Mouse (Mus musculus): ENCODE measurements around the gene Gje1. TPM values are rescaled to one million over a fixed set of nuclear protein-coding genes. Genes with fewer than 3 reads are reported as not detected.

Gje1 gene
- not detected in 2 replicates for polyA plus RNA-seq (2014; fragmentation: Nextera tagmentation; extraction: Ambion mirVana)

GRCm38 (mm10) chr10:14718114-14718513 is at the start of gene Gje1:
TSS of gene Gje1 (minus strand) at chr10:14718214.
- Histone ChIP-seq H3K4me3 (replicated peaks; ENCODE audit: low read depth, low read length) (no peak within 1 kb of the TSS), H3K4me2 (ENCODE audit: low read length) (no peak within 1 kb of the TSS), H3K9ac (replicated peaks; ENCODE audit: low read length) (no peak within 1 kb of the TSS), H3K27ac (replicated peaks; ENCODE audit: low read depth, low read length) (no peak within 1 kb of the TSS), H3K4me1 (ENCODE audit: control insufficient read depth, insufficient read depth, low read length) (no peaks in the 10 kb centered on the region), H3K27me3 (ENCODE audit: control insufficient read depth, insufficient read depth, low read length) (no peaks in the 10 kb centered on the region), H3K9me3 (ENCODE audit: control insufficient read depth, low read length) (no peaks in the 10 kb centered on the region), H3K36me3 (ENCODE audit: control insufficient read depth, insufficient read depth, low read length) (no peaks in the 10 kb centered on the region)
- 60% methylated on average over 3 of the region's 3 CpGs for WGBS
- DNase-seq, result no peak
- ATAC-seq (ENCODE audit: low FRiP score, low TSS enrichment), result no peak

- no peaks in the 10 kb centered on the region for H3K9me3 ChIP-seq (ENCODE audit: control insufficient read depth, low read length)
- peak overlapping the region; percentile 86 for H3K4me2 ChIP-seq (ENCODE audit: low read length)
- no peaks in the 10 kb centered on the region for H3K36me3 ChIP-seq (ENCODE audit: control insufficient read depth, insufficient read depth, low read length)
- no peaks in the 10 kb centered on the region; the same call in 1 of the 2 replicates for H3K27me3 ChIP-seq (ENCODE audit: control insufficient read depth, insufficient read depth, low read length)
- WGBS, result 19% methylated on average over 8 of the region's 8 CpGs
- 0 out of 2 replicates have a peak, but pooled peaks cover 12% of the 10 kb centered on the region for H3K4me1 ChIP-seq (ENCODE audit: control insufficient read depth, insufficient read depth, low read length)
- H3K4me3 ChIP-seq (replicated peaks; ENCODE audit: low read depth, low read length), result peak overlapping the region; percentile 36
- ATAC-seq (ENCODE audit: low FRiP score, low TSS enrichment) (0 out of 2 replicates have a peak, but pooled peaks have one; percentile 27), DNase-seq (no peak)
- H3K27ac ChIP-seq (replicated peaks; ENCODE audit: low read depth, low read length), result no peak overlapping the region
- H3K9ac ChIP-seq (replicated peaks; ENCODE audit: low read length), result peak overlapping the region; percentile 34; the same call in 1 of the 2 replicates
These were observed 42.6 kb upstream of the Gje1 start for GRCm38 (mm10) chr10:14760618-14761017.

- peak; percentile 54; the same call in 1 of the 2 replicates for ATAC-seq (ENCODE audit: low FRiP score, low TSS enrichment)
These were observed 41.9 kb upstream of the Gje1 start for GRCm38 (mm10) chr10:14759665-14760558.

DNA sequence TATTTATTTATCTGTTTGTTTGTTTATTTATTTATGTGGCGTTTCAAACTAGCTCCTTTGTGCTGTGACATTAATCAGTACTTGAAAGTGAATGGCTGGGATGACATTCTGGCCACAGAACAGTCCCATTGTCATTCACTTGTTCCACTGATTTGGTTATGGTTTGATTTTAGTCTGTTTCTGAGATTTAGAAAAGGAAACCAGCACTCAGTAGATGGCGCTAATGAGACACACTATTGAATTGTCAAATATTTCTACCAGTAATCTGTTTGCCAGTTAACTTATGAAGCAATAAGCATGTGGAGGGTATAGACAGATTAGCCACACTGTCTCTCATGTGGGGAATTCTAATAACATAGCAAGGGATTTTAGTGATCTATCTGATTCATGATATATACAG is 16.3 kb upstream of the Gje1 start:
- 0 out of 2 replicates have a peak, but pooled peaks have one; percentile 31 for ATAC-seq (ENCODE audit: low FRiP score, low TSS enrichment)
- Histone ChIP-seq H3K4me1 (ENCODE audit: control insufficient read depth, insufficient read depth, low read length) (no peaks in the 10 kb centered on the region), H3K4me3 (replicated peaks; ENCODE audit: low read depth, low read length) (no peak overlapping the region), H3K4me2 (ENCODE audit: low read length) (no peak overlapping the region), H3K9me3 (ENCODE audit: control insufficient read depth, low read length) (no peaks in the 10 kb centered on the region), H3K9ac (replicated peaks; ENCODE audit: low read length) (no peak overlapping the region), H3K36me3 (ENCODE audit: control insufficient read depth, insufficient read depth, low read length) (no peaks in the 10 kb centered on the region), H3K27ac (replicated peaks; ENCODE audit: low read depth, low read length) (no peak overlapping the region), H3K27me3 (ENCODE audit: control insufficient read depth, insufficient read depth, low read length) (no peaks in the 10 kb centered on the region)
- DNase-seq, result peak; percentile 92
- WGBS, result 8% methylated on average over 2 of the region's 2 CpGs

More at GRCm38 (mm10) chr10:14759665-14760558, 41.9 kb upstream of the Gje1 start:
- Histone ChIP-seq H3K9me3 (ENCODE audit: control insufficient read depth, low read length) (no peaks in the 10 kb centered on the region), H3K9ac (replicated peaks; ENCODE audit: low read length) (peak overlapping the region; percentile 34; the same call in 1 of the 2 replicates), H3K27me3 (ENCODE audit: control insufficient read depth, insufficient read depth, low read length) (no peaks in the 10 kb centered on the region; the same call in 1 of the 2 replicates), H3K36me3 (ENCODE audit: control insufficient read depth, insufficient read depth, low read length) (no peaks in the 10 kb centered on the region), H3K27ac (replicated peaks; ENCODE audit: low read depth, low read length) (no peak overlapping the region), H3K4me3 (replicated peaks; ENCODE audit: low read depth, low read length) (peak overlapping the region; percentile 36), H3K4me1 (ENCODE audit: control insufficient read depth, insufficient read depth, low read length) (0 out of 2 replicates have a peak, but pooled peaks cover 12% of the 10 kb centered on the region), H3K4me2 (ENCODE audit: low read length) (peak overlapping the region; percentile 86)
- DNase-seq, result peak; percentile 65
- WGBS, result 1% methylated on average over 35 of the region's 35 CpGs

DNA sequence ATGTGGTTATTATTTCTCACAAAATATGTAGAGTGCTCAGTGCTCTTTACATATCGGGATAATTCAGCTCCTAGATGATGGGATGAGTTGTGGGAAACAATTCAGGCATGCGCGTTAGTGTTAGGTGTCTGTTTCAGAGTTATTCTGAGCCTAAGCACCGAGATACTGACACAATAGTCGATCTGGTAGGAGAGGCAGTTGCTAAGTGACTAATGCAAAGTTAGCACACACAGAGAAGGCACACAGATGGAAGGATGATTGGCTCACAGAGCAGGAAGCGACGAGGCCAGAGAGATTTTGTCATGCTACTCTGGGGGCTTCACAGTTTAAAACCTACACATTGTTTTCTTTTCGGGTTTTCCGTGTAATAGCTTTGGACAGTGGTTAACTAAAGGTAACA is 7.7 kb upstream of the Gje1 start:
- no peaks in the 10 kb centered on the region for H3K27me3 ChIP-seq (ENCODE audit: control insufficient read depth, insufficient read depth, low read length)
- no peaks in the 10 kb centered on the region for H3K4me1 ChIP-seq (ENCODE audit: control insufficient read depth, insufficient read depth, low read length)
- no peaks in the 10 kb centered on the region for H3K36me3 ChIP-seq (ENCODE audit: control insufficient read depth, insufficient read depth, low read length)
- H3K9ac ChIP-seq (replicated peaks; ENCODE audit: low read length), result no peak overlapping the region
- DNase-seq (no peak), ATAC-seq (ENCODE audit: low FRiP score, low TSS enrichment) (no peak)
- H3K27ac ChIP-seq (replicated peaks; ENCODE audit: low read depth, low read length), result no peak overlapping the region
- no peak overlapping the region for H3K4me3 ChIP-seq (replicated peaks; ENCODE audit: low read depth, low read length)
- H3K9me3 ChIP-seq (ENCODE audit: control insufficient read depth, low read length), result no peaks in the 10 kb centered on the region
- WGBS, result 47% methylated on average over 9 of the region's 9 CpGs
- no peak overlapping the region for H3K4me2 ChIP-seq (ENCODE audit: low read length)

DNA sequence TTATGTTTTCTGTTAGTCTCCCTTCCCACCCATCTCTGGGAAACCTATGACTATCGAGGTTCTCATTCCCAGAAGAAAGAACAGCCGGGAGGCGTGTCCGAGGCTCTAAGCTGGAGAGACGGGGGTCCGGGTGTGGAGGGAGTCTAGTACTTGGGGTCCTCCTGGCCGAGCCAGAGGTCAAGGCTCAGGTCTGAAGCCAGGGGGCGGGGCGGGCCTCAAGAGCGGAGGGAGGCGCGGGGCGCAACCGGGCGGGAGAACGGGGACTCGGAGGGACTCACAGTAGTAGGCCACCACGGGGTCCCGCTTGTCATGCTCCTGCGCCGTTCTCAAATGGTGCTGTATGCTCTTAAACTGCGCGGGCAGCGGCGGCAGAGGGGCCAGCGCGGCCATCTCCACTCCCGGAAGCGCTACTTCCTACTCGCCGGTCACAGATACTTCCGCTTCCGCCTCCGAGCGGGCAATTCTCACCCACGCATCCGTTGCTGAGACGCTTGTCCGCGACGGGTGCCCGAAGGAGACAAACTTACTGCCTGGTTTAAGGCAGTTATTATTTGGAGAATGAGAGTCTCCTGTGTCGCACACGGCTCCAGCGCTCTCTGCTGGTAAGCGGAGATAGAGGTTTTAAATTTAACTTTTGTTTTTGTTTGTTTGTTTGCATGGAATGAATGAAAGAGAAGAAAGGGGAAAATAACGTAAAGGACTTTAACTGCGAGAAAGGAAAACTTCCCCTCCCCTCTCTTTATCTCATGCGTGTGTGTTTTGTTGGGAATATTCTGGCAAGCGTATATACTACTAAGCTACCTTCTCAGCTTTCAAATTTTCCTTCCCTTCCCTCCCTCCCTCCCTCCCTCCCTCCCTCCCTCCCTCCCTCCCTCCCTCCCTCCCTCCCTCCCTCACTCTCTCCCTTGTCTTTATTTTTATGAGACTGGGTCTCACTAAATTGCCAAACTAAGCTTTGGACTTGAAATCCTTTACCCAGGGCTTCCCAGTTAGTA is 12.6 kb downstream of the Gje1 start, which contains the start of the genes Vta1 and Nmbr:
Vta1 (minus strand) TSS at position 489 of the 995 bp plus-strand sequence.
Nmbr (plus strand) TSS at position 520 of the 995 bp plus-strand sequence.
- no peaks in the 10 kb centered on the region for H3K36me3 ChIP-seq (ENCODE audit: control insufficient read depth, insufficient read depth, low read length)
- peak within 1 kb of the TSS; percentile 87 for H3K27ac ChIP-seq (replicated peaks; ENCODE audit: low read depth, low read length)
- H3K9me3 ChIP-seq (ENCODE audit: control insufficient read depth, low read length), result no peaks in the 10 kb centered on the region
- H3K27me3 ChIP-seq (ENCODE audit: control insufficient read depth, insufficient read depth, low read length), result no peaks in the 10 kb centered on the region
- H3K9ac ChIP-seq (replicated peaks; ENCODE audit: low read length), result peak within 1 kb of the TSS; percentile 85
- peak; percentile 94 for ATAC-seq (ENCODE audit: low FRiP score, low TSS enrichment)
- H3K4me3 ChIP-seq (replicated peaks; ENCODE audit: low read depth, low read length), result peak within 1 kb of the TSS; percentile 98
- H3K4me2 ChIP-seq (ENCODE audit: low read length), result peak within 1 kb of the TSS; percentile 77
- DNase-seq, result peak; percentile 98
- H3K4me1 ChIP-seq (ENCODE audit: control insufficient read depth, insufficient read depth, low read length), result peaks cover 17% of the 10 kb centered on the region
- under 1% methylated on average over 49 of the region's 50 CpGs for WGBS

GRCm38 (mm10) chr10:14703830-14704420 is 14.1 kb downstream of the Gje1 start:
- DNase-seq (peak; percentile 24), ATAC-seq (ENCODE audit: low FRiP score, low TSS enrichment) (peak; percentile 34; the same call in 1 of the 2 replicates)
- Histone ChIP-seq H3K4me3 (replicated peaks; ENCODE audit: low read depth, low read length) (peak overlapping the region; percentile 98), H3K27me3 (ENCODE audit: control insufficient read depth, insufficient read depth, low read length) (no peaks in the 10 kb centered on the region), H3K4me1 (ENCODE audit: control insufficient read depth, insufficient read depth, low read length) (peaks cover 17% of the 10 kb centered on the region), H3K9me3 (ENCODE audit: control insufficient read depth, low read length) (no peaks in the 10 kb centered on the region), H3K36me3 (ENCODE audit: control insufficient read depth, insufficient read depth, low read length) (no peaks in the 10 kb centered on the region), H3K4me2 (ENCODE audit: low read length) (peak overlapping the region; percentile 77), H3K27ac (replicated peaks; ENCODE audit: low read depth, low read length) (peak overlapping the region; percentile 58), H3K9ac (replicated peaks; ENCODE audit: low read length) (peak overlapping the region; percentile 85; the same call in 1 of the 2 replicates)
- WGBS, result 16% methylated on average over 4 of the region's 4 CpGs

Data from midbrain, embryonic 14.5 days (tissue).